Mouse (Mus musculus) kidney, adult 2 months (tissue): ENCODE measurements around the gene Nme1.

Experiments
- CTCF ChIP-seq: fragments of 200-500 bp; conservative IDR thresholded peaks from 2 replicates; pipeline ENCODE4 v1.5.1; 2011; ENCODE audit warnings: low read depth, mild to moderate bottlenecking, control low read depth, low read length, moderate library complexity, mixed read lengths; ENCODE audit not compliant: insufficient read depth, insufficient read length
- POLR2A ChIP-seq: fragments of 200-500 bp; IDR thresholded peaks from one replicate; pipeline ENCODE4 v1.6.1; 2011; ENCODE audit warnings: low read depth, low read length, control low read depth

- TF ChIP-seq POLR2A (no peak), CTCF (no peak)
Observed at GRCm38 (mm10) chr11:93997141-93997775, 28.9 kb upstream of the Nme1 start.
